Mouse (Mus musculus) spleen, embryonic (tissue): Measurements from ENCODE around the gene Zfp874b.
"Not testable (repeated sequence)": the region's sequence is repeated elsewhere in the genome, so short reads cannot be mapped to it uniquely, and the experiment has no call there.

Experiments used
- CTCF ChIA-PET: fragments of 350-600 bp; sonication (Branson Sonifier 250); formaldehyde crosslinking; loops from one replicate; lab custom pipeline; 2022; lab: Charles Lee

Zfp874b gene

DNA sequence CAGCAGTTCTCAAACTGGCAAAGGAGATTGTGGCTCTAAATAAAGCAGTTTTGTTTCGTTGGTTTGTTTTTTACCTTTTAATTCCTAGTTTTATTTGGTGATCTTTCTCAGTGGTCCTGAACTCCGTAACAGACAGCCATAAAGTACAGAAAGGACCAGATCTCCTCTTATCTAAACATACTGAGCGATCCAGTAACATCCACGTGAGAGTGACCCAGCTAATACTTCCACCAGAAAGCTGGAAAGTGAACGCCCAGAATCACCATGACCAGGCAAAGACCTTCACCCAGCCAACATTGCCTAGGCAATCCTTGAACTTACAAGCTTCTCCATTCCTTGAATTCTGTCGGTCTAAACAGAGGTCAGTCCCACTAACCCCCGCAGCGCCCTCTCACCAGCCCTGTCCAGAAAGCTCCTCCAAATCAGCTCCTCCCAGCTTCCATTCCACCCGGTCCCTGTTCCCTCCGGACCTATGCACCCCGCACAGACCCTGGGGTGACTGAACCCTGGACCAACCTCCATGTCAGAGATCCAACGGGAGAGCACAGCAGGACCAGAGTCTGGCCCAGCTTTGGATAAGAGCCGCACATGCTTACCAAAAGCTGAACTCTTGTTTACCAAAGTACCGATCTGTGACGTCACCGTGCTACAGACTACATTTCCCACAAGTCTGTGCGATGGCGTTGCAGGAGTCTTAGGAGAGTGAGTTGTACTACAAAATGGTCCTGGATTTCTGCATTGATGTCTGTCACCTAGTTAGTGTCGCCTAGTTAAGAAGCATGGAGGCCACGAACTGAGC lies at the start of gene Zfp874b:
Gene Zfp874b, minus strand, starts transcription at position 634 of the 799 bp plus-strand sequence.
- CTCF ChIA-PET: no interaction called here

DNA sequence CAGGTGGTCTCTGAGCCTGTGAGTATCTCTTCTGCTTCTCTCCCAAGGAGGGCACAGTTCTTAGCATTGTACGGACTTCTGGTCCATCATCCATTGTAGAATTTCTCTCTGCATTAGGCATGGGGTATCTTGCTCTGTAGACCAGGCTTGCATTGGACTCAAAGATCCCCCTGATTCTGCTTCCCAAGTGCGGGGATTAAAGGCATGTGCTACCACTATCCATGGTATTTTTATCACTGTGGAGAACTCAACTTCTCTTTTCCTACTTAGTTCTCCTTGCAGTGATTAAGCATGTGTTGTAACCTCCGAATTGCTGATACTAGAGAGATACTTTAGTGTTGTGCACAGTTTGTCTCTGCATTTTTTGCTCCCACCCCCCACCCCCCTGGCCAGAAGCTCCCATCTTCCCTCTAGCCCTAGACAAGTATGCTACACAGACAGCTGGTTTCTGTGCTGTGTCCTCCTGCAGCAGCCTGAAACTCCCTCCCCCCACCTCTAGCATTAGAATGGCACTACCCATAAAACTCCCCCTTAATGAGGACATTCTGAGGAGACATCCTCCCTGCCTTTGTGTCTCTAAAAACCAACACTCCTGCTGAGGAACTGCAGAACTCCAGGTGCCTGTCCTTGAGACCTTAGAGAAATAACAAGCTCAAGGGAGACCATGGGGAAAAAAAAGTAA lies 43.1 kb upstream of the Zfp874b start:
- CTCF ChIA-PET: no interaction called here

GRCm38 (mm10) chr13:67525753-67526410 lies 41.8 kb upstream of the Zfp874b start, which contains the start of the genes Gm26965 and Zfp87:
Gene Gm26965, minus strand, starts transcription at chr13:67526151.
Gene Zfp87, minus strand, starts transcription at chr13:67526177.
- CTCF ChIA-PET: no interaction called here

- CTCF ChIA-PET: interaction anchor here (0.6 kb wide), 1 partner anchor 79 kb away, joined by 8 read pairs; no protein-coding TSS in a partner anchor
These were observed 16.9 kb upstream of the Zfp874b start for GRCm38 (mm10) chr13:67500908-67501307.

DNA sequence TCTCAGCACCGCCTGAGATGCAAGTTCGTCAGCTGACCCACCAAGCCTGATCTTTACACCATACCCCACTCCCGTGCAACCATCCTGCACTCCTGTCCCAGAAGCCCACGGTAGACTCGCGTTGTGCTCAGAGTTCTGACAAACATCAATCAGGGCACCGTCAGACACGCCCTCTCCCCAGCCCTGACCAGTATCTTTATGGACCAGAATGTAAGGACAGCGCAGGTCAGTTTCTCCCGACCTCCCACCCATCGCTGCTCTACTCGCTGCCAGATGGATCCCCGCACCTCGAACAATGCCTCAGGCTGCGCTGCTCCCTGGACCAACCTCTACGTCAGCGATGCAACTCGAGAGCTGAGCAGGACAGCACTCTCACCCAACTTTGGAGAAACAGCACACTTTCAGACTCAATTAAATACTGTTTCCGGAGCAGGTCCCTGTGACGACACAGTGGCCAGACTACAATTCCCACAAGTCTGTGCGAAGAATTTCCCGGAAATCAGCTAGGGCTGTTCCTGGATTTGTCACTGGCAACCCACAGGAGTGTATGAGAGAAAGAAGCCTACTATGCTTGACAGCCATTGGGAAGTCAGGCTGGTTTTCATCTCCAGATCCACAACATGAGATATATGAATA lies 16.1 kb upstream of the Zfp874b start, which contains the start of gene Zfp58:
Gene Zfp58, minus strand, starts transcription at position 472 of the 636 bp plus-strand sequence.
- CTCF ChIA-PET: no interaction called here

DNA sequence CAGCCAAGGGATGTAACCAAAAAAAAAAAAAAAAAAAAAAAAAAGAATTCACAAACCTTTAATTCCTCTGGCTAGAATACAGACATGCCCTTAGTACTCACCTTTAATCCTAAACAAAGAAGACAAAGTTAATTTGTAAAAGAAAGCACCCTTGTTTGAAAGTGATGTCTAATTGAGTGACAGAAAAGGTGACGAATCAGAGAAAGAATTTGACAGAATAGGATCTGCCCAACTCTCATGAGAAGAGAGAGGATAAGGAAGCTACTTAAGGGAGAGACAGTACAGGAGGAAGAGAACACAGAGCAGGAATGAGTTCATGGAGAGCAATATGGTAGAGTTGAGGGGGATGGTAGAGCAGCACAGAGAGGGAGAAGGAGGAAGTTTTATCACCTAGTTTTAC lies 11.6 kb upstream of the Zfp874b start:
- CTCF ChIA-PET: no interaction called here

DNA sequence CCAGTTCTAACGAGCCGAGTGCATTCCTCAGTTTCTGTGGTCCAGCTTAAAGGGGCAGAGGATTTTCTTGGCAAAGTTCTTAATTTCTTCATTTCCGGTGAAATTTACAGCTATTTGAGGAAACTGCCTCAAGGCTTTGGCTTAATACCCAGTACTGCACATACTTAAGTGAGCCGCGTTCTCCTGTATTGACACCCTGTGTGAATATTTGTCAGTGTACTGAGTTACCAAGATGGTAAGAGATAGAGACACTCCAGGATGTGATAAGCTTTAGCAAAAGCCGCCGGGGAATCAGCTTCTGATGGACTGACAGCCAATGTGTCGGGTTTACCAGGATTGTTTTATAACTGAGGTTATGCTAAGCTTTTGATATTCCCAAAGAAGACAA lies 360 bp upstream of the Zfp874b start:
- CTCF ChIA-PET: no interaction called here

GRCm38 (mm10) chr13:67481528-67481927 lies 2.5 kb downstream of the Zfp874b start:
- CTCF ChIA-PET: no interaction called here

GRCm38 (mm10) chr13:67469274-67469673 lies 14.8 kb downstream of the Zfp874b start:
- CTCF ChIA-PET: interaction anchor here (0.6 kb wide), 1 partner anchor 259 kb away, joined by 6 read pairs; no protein-coding TSS in a partner anchor

DNA sequence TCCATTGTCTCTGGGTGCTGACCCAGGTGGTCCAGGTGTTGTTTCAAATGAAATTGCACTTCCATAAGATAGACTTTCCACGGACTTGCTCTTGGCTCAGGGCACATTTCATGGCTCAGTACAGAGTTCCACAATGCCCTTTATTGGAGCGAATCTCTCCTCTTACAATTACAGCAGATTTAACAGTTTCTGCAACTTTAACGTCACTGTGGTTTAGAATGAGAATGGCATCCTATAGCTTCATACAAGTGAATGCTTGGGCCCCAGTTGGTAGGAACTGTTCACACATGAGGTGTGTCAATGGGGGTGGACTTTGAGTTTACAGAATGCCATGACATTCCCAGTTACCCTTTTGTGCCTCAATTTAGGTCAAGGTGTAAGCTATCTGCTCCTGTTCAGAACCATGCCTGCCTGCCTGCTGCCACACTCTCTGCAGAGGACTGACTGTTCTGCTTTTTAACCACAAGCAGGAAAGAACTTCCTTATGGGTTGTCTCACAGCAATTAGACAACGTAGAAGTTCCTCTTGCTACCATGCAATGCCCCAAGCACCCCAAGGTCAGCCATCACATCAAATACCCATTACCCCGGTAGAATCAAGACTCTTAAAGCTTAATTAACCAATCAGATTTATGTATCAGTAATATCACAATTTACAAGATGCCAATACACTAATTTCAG lies 20.4 kb downstream of the Zfp874b start:
- CTCF ChIA-PET: not testable (repeated sequence)

GRCm38 (mm10) chr13:67452021-67452309 lies 32.1 kb downstream of the Zfp874b start:
- CTCF ChIA-PET: no interaction called here

DNA sequence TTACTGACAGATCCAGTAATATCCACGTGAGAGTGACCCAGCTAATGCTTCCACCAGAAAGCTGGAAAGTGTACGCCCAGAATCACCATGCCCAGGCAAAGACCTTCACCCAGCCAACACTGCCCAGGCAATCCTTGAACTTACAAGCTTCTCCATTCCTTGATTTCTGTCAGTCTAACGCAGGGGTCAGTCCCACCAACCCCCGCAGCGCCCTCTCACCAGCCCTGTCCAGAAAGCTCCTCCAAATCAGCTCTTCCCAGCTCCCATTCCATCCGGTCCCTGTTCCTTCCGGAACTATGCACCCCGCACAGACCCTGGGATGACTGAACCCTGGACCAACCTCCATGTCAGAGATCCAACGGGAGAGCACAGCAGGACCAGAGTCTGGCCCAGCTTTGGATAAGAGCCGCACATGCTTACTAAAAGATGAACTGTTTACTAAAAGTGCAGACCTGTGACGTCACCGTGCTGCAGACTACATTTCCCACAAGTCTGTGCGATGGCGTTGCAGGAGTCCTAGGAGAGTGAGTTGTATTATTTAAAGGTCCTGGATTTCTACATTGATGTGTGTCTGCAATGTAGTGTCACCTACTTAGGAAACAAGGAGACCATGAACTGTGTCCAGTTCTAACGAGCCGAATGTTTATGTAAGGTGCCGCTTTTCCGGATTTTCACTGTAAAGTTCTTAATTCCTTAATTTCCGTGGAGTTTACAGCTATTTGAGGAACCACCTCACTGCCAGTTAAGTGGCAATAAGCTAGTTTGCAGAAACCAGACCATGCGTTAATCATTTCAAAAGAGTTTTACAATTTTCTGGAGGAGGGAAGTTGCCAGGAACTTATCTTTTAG lies 32.7 kb downstream of the Zfp874b start, which contains the start of gene Zfp874a:
Gene Zfp874a, minus strand, starts transcription at position 453 of the 849 bp plus-strand sequence.
- CTCF ChIA-PET: no interaction called here

DNA sequence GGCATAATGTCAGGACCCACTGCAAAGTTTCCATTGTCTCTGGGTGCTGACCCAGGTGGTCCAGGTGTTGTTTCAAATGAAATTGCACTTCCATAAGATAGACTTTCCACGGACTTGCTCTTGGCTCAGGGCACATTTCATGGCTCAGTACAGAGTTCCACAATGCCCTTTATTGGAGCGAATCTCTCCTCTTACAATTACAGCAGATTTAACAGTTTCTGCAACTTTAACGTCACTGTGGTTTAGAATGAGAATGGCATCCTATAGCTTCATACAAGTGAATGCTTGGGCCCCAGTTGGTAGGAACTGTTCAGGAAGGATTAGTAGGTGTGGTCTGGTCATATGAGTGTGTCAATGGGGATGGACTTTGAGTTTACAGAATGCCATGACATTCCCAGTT lies 47.0 kb downstream of the Zfp874b start:
- CTCF ChIA-PET: not testable (repeated sequence)

- CTCF ChIA-PET: no interaction called here
These were observed 55.9 kb downstream of the Zfp874b start for GRCm38 (mm10) chr13:67428116-67428515.

DNA sequence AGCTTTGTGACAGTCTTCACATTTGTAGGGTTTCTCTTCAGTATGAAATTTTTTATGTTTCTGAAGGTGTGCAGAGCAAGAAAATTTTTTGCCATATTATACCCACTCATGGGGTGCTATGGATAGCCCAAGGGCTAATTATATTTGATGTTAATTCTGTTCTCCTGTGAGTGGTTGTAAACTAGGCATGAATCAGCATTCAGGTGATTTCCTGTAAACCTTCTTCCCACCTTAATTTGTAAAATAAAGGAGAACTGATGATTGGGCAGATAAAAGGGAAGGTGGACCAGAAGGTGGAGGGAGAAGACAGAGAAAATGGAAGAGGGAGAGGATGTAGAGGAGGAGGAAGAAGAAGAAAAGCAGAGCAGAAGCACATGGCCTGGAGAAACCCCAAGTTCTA lies 58.4 kb downstream of the Zfp874b start:
- CTCF ChIA-PET: not testable (repeated sequence)

DNA sequence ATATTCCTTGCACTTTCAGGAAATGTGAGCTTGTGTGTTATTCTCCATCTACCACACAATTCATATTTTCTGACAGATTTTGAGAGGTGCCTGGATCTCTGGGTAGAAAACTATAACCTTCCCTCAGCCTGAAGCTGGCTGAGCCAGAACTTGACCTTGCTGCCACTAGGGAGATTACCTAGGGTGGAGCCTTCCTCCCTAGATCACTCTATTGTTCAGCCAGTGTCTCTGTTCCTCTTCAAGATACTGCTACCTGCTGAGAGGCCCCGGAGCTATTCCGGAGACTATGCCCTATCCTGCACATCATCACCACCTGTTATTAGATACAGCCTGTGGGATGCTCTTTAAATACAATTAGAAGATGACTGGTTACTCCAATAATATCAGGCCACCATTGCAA lies 61.5 kb downstream of the Zfp874b start:
- CTCF ChIA-PET: interaction anchor here (0.6 kb wide), 1 partner anchor 78 kb away, joined by 8 read pairs; no protein-coding TSS in a partner anchor
